Mouse (Mus musculus): Measurements from ENCODE around the gene Naxd.

DNA sequence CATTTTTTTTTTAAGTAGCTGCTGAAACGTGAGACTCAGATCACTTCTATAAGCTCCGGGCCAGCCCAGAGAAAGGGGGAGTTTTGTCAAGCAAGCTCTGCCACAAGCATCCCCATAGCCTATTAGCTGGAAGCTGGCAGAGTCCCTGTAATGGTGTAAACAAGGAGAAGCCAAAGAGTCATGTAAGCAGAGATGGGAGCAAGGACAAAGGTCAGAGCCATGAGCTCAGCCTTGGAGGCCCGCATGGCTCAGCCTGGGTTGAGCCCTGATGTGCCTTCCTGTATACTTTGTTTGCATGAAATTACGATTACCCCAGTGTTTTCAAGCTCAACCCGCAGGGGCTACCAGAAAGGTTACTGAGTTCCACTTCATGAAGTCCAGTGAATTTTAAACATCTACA, 38.3 kb upstream of the Naxd start:
- TF ChIP-seq FLI1 (IDR thresholded peaks at IDR 0.05; ENCODE audit: low read length) (no peak), GATA1 (IDR thresholded peaks at IDR 0.05; ENCODE audit: borderline replicate concordance, low read length) (no peak)

Measured in megakaryocyte, embryonic 14.5 days (primary cell).